Mouse (Mus musculus): ENCODE data around the gene Sox15.
"Not testable (repeated sequence)": the region's sequence is repeated elsewhere in the genome, so short reads cannot be mapped to it uniquely, and the experiment has no call there.

Gene Sox15

DNA sequence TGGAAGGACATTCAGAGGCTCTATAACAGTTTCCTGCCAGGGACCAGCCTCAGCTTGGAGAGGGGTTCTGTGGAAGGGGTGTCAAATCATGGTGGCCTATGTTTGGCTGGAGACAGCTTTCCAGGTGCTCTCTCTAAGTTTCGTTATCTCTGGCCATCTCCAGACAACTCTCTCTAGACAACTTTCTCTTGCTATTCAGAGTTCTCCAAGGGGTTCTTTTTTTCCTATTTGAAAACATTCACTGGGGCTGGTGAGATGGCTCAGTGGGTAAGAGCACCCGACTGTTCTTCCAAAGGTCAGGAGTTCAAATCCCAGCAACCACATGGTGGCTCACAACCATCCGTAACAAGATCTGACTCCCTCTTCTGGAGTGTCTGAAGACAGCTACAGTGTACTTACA is 48.3 kb downstream of the Sox15 start:
- not testable (repeated sequence) for DNase-seq (ENCODE audit: low read depth)

DNA sequence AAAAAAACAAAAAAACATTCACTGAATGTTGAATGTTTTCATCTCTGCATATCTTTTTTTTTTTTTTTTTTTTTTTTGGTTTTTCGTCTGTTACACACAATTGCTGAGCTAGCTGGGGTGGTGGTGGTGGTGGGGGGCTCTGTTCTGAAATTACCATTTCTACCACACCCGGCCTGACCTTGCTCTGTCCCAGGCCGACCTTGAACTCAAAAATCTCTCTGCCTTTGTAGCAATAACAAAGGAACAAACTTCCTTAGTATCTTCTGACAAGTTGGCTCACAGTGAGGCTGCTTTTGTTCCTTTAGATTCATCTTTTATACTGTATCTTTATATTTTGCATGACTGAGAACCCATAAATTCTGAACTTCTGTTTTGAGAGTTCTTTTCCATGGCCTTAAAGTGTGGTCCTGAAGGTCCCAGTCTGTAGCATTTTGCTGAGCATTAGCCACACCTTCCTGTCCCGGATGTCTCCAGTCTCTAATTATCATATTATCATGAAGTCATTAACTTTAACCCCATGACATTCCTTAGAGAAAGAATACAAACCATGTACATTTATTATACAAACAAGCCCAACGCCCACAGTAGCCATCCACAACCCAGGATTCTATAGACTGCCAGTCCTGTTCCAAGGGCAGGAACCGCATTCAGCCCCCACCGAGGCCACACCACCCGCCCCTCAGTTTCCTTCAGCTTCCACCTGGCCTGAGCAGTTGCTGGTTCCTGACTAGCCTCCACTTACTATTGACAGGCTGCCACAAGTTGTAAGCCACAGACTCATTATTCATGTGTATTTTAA is 48.9 kb downstream of the Sox15 start:
- DNase-seq (ENCODE audit: low read depth) = no peak

DNA sequence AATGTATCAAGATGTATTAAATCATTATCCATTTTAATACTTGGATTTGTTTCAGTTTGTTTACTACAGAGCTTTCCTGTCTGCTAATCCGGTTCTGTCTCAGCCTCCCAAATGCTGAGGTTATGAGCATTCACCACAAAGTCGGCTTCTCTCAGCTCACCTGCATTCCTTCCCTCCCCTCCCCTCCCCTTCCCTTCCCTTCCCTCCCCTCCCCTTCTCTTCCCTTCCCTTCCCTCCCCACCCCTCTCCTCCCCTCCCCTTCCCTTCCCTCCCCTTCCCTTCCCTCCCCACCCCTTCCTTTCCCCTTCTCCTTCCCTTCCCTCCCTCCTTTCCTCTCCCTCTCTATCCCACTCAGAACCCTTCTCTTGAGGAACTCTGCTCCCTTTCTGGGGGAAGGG is 49.5 kb downstream of the Sox15 start:
- no peak for DNase-seq (ENCODE audit: low read depth)

All from naive thymus-derived CD4-positive, alpha-beta T cell, adult 2 months (primary cell).